Mouse (Mus musculus): ENCODE measurements at regions not wholly inside any gene's neighbourhood (a gene's known extent, or its start where the extent isn't known, plus 50 kb on each side); places are given as distances from the start of the nearest gene placed in this dataset.
"Not testable (repeated sequence)": the region's sequence is repeated elsewhere in the genome, so short reads cannot be mapped to it uniquely, and the experiment has no call there.

DNA sequence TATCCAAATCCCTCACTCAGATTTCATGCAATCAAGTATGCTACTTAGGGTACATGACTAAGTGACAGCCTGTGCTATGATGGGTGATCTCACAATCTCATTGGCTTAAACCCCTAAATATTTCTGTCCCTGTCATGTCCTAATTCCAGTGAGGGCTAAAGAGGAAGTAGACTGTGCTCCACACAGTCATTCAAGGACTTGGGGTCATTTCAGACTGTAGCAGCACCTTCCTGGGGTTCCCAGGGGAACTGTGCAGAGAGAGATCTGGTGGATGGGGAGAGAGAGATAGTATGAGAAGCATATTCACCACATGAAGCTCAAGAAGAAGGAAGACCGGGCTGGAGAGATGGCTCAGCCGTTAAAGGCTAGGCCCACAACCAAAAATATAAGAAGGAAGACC lies 100.7 kb downstream of the H2al2a start:
- no peak for DNase-seq (ENCODE audit: low spot score in 2 of 2)

- DNase-seq (ENCODE audit: low spot score in 2 of 2): not testable (repeated sequence)
Measured at GRCm38 (mm10) chr2:17892661-17893060, 104.1 kb downstream of the H2al2a start.

GRCm38 (mm10) chr2:17887699-17888098 lies 109.1 kb downstream of the H2al2a start:
- no peak for DNase-seq (ENCODE audit: low spot score in 2 of 2)

- no peak for DNase-seq (ENCODE audit: low spot score in 2 of 2)
Measured at GRCm38 (mm10) chr2:17882389-17882788, 114.4 kb downstream of the H2al2a start.

GRCm38 (mm10) chr2:17880800-17881717 lies 115.7 kb downstream of the H2al2a start:
- DNase-seq (ENCODE audit: low spot score in 2 of 2): no peak

DNA sequence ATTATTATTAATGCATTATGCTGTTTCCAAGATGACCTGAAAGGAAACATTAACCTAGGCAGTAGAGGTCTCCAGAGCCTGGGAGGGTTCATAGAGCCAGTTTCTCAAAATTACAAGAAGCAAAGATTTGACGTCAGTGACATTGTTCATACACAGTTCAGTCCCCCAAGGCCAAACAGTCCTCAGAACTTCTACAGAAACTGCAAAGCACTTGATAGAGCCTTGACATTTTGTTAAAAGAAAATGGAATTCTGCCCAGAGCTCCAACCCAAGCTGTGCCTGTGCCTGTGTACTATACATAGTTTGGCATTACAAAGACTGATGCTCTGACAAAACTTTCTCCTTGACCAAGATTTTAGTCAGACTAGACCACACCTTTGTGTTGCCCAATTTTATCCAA lies 118.9 kb downstream of the H2al2a start:
- DNase-seq (ENCODE audit: low spot score in 2 of 2): no peak

- DNase-seq (ENCODE audit: low spot score in 2 of 2): no peak
Measured at GRCm38 (mm10) chr2:17876942-17877341, 119.8 kb downstream of the H2al2a start.

DNA sequence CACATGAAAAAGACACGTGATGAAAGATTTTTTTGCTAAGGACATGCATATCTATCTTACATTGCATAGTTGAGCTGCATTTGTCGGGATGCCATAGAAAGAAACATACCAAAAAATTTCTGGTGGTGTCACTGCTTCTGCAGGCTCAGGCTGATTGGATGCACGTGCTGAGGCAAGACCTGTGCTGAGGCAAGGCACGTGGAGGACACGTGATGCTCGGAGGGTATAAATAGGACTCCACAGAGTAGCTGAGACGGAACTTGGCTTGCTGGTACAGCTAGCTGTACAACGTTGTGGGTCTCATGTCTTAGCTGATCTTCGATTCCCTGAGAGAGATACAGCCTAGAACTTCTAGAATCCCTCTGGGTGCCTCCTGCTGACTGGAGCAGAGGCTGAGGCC lies 120.6 kb downstream of the H2al2a start:
- DNase-seq (ENCODE audit: low spot score in 2 of 2): no peak

- no peak for DNase-seq (ENCODE audit: low spot score in 2 of 2)
Measured at GRCm38 (mm10) chr2:17870562-17870961, 126.2 kb downstream of the H2al2a start.

DNA sequence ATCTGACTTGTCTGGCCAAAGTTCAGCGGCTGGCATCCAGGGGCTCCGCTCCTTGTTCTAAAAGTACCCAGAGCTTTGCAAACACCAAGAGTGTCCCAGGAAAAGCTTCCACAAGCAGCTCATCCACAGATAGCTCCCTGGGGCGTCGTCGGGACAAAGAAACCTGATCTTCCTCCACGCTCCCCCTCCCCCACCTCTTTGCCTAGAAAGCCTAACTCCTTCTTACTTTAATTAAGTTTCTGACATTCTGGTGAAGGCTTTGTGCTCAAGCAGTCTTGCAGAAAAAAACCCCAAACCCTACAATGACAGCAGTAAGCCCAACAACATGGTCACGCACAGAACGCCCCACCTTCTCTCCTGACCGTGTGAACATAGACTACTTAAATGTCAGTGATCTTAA lies 128.6 kb downstream of the H2al2a start:
- DNase-seq (ENCODE audit: low spot score in 2 of 2): no peak

GRCm38 (mm10) chr2:17867341-17867740 lies 129.4 kb downstream of the H2al2a start:
- DNase-seq (ENCODE audit: low spot score in 2 of 2): no peak

DNA sequence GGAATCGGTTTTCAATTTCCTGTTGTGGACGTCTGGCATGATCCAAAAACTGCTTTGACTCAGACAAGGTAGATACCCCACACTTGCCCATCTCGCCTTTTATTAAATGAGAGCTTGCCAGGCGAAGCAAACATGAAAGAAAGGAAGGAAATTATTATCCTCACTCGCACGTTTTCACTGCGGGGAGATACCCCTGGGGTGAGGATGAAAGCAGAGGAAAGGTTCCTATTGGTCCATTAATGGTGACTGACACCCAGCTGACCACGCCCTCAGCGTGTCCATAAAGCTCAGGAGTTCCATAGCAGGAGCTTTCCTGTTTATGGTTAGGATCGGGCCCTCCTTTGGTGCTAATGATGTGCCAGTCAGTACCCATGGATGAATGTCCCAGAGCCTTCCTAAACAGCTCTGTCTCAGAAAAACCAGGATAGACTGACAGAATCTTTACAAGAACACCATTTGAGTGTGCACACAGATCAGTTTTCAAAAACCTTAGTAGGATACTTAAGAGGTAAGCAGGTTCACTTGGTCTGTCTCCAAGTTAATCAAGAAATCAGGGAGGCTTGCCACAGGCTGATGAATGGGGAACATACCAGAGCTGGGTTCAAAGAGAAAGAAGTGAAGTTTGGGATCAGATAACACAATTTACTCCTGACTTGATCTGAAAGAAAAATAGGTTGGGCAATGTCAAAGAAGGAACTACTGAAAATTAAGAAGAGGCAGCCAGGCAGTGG lies 130.7 kb upstream of the Nebl start:
- DNase-seq (ENCODE audit: low spot score in 2 of 2): no peak

- DNase-seq (ENCODE audit: low spot score in 2 of 2): no peak
Measured at GRCm38 (mm10) chr2:17860922-17861559, 129.8 kb upstream of the Nebl start.

DNA sequence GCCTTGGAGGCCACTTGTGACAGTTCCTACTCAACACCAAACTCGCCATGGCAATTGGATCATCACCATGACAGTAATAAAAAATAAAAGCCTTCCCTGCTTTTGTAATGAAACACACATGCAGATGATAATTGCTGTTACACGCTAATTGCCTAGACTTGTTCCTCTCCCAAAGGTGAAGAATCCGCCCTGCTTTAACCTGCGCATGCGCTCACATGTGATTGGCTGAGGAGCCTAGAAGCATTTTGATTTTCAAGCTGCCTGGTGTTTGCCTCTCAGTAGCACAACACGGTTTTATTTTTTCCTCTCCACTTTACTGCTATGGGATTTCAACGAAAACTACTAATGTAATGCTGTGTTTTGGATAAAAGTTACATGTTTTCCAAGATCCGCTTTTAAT lies 128.0 kb upstream of the Nebl start:
- no peak for DNase-seq (ENCODE audit: low spot score in 2 of 2)

DNA sequence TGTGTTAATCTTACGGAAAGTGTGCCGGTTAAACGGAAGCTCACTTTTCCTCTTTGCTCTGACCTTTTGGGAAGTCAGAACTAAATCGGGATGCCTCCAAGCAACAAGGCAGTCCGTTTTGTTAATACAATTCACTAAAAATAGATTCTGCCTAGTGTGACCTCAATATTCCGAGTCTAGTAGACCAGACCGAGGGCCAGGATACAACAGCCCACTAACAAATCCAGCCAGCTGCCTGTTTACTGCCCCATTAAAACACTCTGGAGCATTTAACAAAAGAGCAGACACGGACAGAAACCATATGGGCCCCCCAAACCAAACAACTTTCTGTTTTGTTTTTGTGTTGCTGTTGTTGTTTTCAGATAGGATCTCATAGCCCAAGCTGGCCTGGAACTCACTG lies 127.1 kb upstream of the Nebl start:
- no peak for DNase-seq (ENCODE audit: low spot score in 2 of 2)

DNA sequence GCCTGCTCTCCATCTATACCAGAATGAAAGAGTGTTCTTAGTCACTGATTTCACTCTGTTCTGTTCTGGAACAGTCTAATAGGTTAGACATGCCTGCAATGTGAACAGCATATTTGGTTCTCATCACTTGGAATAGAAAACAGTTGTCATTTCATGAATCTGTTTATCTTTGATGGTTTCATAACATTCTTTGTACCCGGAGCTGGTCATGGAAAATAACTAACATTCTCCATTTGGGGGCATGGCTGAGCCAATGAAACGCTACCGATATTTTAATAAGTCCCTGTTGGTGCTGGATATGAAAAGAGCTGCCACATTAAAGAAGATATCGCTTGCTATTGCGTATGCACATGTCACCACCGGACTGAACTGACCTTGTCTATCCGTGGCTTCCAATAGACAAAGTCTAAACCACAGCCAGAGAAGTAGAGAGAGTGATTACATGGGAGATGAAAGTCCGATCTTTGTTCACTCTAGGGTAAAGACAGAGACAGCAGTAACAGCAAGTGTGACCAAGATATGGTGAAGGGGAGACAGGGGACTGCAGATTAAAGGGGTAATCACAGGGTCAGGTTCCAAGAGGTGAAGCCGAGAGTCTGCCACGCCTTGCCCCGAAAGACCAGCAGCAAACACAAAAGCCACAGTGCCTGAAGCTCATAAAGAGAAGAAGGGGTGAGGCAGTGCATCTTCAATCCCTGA lies 124.5 kb upstream of the Nebl start:
- DNase-seq (ENCODE audit: low spot score in 2 of 2): no peak

DNA sequence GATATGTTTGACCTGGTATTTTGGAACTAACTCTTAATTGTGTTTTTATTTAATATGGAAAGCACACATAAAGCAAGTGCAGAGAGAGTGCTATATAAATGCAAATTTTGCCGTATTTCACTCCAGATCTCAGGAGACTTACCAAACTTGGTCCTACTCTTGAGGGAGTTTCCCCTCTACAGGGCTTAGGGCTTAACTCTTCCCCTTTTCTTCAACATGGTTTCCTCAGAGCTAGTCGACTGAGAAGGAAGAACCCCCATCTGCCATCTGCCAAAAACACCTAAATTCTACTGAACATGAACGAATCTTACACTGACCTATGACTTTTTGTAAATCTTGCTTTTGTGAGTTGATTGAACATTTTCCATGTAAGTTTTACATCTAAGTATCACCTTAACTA lies 122.8 kb upstream of the Nebl start:
- no peak for DNase-seq (ENCODE audit: low spot score in 2 of 2)

GRCm38 (mm10) chr2:17853500-17854011 lies 122.3 kb upstream of the Nebl start:
- no peak for DNase-seq (ENCODE audit: low spot score in 2 of 2)

- DNase-seq (ENCODE audit: low spot score in 2 of 2): no peak
Measured at GRCm38 (mm10) chr2:17852740-17853499, 121.7 kb upstream of the Nebl start.

GRCm38 (mm10) chr2:17850741-17851140 lies 119.5 kb upstream of the Nebl start:
- no peak for DNase-seq (ENCODE audit: low spot score in 2 of 2)

DNA sequence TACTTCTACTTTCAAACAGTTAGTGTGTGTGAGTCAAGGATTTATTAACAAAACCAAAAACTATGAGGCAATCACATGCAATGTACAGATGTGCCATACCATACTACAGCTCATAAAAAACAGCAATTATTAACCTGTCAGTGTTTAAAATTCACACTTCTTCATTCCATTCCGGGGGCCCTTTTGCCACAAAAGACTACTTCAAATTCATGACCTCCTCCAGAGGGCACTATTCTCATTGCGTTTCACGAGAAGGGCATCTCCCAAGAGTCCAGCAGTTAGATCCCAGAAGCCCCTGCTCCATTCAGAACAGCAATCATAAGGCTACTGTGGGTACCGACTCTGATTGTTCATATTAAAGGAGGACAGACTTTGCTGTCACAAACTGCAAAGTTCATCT lies 118.0 kb upstream of the Nebl start:
- DNase-seq (ENCODE audit: low spot score in 2 of 2): no peak
